Mouse (Mus musculus) urinary bladder, postnatal 14 days (tissue): ENCODE results near the gene Col9a1.

ENCODE experiments used
- DNase-seq: peaks from one replicate; pipeline ENCODE4 v3.0.0; 2021; ENCODE audit warnings: low spot score

Col9a1 gene

DNA sequence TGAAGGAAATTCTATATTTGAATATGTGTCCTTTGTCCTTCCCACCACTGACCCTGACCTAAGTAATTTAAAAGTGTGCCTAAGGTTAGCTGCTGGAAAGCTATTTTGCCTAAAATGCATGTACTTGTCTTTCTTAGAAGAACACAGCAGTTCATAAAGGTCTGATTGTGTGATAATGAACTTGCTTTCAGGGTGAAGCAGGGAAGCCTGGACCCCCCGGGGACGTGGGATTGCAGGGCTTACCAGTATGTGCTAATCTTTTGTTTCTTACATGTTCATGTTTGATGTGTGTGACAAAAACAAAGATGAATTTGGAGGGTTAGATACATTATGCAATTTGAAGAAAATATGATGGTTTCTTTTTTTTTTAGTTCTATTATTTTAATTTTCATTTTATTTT lies 44.8 kb downstream of the Col9a1 start:
- DNase-seq: no peak

DNA sequence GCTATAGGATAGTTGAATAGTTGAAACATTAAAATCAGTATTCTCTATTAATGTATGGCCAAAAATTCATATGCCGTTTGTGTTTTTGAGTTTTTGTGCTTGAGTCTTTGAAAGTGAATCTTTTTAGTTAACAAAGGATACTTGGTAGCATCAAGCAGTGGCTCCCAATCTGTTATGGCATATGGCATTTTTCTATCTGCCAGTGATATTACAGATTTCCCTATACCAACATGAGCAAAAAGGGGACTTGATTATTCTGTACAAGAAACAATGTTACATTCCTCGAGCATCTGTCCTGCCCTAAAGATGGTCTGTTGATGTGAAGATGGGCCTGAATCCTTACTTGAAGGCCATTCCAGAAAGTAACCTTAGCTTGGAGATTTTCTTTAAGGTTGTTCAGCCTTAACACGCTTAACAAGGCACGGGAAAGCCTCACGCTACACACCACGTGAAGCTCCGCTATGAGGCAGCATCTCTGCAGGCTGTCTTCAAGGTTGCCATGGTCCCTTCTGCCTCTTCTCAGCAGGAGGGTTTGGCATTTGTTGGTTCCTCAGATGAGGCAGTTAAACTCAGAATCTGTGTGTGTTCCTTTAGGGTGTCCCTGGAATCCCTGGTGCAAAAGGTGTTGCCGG lies 45.7 kb downstream of the Col9a1 start:
- DNase-seq: no peak

GRCm38 (mm10) chr1:24225825-24226526 lies 48.6 kb downstream of the Col9a1 start:
- no peak for DNase-seq

DNA sequence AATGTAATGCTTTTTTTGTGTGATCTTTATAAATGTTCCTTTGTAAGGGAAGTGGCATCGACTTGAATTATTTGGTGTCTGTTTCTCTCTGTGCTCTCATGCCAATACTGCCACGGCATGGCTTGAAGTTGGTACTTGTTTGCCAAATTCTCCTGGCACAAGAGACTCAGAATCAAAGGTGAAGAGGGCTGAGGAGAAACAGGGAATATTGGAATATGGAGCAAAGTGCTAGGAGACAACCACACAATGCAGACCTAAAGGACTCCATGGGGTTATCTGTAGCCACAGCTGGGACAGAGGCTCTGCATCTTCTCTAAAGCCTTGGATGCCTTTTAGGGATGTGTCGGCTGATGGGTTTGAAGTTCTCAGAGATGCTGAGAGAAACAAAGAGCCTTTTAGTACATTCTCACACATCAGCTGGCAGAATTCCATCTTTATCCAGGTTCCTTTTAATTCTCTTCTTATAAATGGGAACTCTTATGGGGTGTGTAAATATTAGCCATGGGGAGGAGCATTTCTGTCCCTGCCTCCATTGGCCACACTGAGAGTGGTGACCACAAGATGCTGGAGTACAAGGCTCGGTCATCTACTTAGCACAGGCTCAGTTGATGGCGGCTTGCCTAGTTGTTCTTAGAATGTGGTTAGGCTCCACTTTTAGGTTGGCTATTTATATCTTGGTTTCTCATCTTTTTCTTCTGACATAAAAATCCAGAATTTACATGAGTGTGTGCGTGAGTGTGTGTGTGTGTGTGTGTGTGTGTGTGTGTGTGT lies 49.7 kb downstream of the Col9a1 start:
- no peak for DNase-seq

DNA sequence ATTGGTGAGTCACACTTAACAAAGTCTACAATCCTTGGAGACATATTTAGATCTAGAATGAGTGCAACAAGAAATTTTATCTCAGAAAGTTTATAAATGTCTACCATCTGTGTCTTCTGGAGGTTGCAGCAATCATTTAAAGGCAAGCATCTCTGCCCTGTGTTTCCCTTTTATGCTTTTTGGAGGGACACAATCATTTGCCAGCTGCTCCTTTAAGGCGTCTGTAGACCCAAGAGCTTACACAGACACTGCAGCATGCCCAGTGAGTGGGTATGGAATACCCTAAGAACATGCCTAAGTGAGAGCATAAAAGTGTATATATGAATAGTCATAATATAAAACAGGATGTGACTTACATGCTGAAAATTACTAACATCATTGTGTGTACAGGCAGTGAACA lies 52.1 kb downstream of the Col9a1 start:
- DNase-seq: no peak

DNA sequence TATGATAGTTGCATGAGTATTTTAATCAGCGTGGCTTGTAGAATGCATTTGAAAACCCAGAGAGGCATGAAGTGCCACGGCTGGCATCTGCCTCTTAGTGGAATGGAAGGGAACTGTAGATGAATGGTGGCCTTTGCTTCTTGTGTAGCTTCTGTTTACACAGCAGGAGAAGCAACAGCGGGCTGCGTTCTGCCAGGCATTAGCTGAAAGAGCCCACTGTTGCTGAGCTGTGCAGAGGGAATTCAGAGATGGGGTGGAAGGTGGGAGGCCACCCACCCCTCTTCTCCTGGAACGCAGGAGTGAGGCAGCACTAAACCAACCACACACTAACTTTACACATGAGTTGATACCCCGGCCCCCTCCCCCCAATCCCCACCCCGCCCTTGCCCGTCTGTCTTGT lies 53.0 kb downstream of the Col9a1 start:
- no peak for DNase-seq

GRCm38 (mm10) chr1:24231504-24232270 lies 54.3 kb downstream of the Col9a1 start:
- no peak for DNase-seq

DNA sequence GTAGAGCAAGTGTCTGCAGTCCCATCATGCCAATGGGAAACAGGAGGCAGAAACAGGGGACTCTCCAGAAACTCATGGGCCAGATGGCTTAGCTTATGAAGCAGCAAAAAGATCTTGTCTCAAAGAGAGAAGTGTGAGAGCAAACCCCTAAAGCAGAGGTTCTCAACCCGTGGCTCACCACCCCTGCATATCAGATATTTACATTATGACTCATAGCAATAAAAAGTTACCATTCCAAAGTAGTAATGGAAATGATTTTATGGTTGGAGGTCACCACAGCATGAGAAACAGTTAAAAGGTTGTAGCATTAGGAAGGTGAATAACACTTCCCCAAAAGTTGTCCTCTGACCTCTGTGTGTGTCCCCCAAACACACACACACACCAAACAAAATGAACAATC lies 58.9 kb downstream of the Col9a1 start:
- DNase-seq: no peak

GRCm38 (mm10) chr1:24240039-24240691 lies 62.8 kb downstream of the Col9a1 start:
- no peak for DNase-seq

DNA sequence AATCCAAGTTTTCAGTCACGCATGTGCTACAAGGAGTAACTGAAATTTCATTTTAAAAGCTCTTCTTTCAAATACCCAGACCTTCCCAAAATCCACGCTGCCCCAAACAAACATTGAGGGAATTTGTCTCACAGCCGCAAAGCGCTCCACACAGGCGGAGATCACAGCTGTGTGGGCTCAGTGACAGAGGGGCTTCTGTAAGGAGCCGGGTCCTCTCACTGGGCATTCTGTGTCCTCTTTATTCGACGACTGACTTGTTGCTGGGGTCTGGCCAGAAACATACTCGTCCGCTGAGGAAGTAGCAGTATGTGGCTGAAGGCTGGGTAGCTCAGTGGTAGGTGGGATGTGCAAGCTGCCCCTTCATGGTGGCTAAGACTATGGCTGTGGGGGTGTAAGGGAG lies 67.5 kb downstream of the Col9a1 start:
- no peak for DNase-seq

GRCm38 (mm10) chr1:24245700-24246375 lies 68.4 kb downstream of the Col9a1 start:
- no peak for DNase-seq

DNA sequence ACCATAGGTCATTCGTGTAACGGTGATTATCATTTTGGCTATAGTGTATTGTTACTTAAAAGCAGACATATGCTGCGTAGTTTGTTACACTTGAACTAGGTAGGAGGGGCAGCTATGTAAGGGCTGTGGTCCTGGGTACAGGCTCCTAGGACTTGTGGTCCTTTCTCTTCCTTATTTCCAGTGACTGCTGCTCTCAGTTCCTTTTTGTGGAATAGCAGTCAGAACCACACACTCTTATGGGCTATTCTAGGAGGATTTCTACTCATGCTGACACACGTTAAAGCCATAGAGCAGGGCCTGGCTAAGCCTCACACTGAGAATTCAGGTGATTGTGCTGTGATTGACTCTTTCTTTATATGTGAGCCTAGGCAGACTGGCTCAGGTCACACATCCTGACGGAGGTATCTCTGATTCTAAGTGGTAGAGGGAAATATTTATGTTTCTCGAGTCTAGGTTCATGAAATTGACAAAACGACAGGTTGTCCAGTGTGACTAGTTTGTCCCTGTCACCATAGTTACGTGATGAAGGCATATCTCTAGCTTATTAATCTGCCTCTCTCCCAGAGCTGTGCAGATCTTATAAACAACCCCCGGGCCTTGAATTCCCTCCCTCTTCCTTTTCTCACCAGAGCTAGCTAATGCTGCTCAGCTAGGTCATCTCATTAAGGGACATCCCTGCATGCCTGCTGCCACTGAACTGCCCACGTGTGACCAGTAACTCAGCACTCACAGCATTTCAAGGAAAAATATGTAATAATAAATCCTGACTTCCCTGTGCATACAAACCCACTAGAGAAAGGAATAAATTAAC lies 71.1 kb downstream of the Col9a1 start:
- DNase-seq: no peak

GRCm38 (mm10) chr1:24249105-24249664 lies 71.8 kb downstream of the Col9a1 start:
- peak; percentile 9 for DNase-seq

- no peak for DNase-seq
Observed at GRCm38 (mm10) chr1:24257961-24258360, 80.6 kb downstream of the Col9a1 start.

DNA sequence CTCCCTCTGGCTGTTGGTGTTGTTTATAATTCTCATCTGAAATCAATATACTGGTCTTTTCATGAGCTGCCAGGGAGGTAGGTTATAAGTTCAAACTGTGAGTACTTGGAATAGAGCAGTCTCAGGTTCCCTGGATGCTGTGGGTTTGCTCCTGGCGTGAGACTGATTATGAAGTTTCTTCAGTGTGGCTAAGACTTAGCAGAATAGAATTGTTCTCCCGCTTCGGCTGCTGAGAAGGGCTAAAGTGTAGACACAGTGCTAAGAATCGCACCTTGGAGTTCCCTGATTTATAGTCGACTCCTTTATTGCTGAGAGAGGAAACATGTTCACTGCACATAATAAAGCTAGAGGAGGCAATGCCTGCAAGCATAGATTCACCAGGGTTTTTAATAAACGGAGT lies 82.0 kb downstream of the Col9a1 start:
- no peak for DNase-seq

DNA sequence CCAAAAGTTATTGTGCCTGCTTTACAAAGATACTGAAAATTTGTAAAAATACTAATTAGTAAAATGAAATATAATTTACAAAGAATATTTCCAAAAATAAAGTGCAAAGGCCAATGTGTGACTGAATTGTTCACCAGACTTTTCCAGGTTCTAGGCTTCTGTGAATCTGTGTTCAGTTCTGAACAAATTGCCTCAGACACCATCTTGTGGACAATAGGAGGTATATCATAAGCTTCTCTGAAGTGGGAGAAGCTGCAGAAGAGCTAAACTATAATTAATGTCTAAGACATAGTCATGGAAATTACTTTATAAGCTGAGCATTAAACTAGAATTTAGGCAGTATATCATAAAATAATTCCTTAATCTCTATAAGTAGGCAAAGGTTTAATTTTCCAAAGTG lies 83.8 kb downstream of the Col9a1 start:
- DNase-seq: no peak

- DNase-seq: no peak
Observed at GRCm38 (mm10) chr1:24267022-24267421, 89.6 kb downstream of the Col9a1 start.

DNA sequence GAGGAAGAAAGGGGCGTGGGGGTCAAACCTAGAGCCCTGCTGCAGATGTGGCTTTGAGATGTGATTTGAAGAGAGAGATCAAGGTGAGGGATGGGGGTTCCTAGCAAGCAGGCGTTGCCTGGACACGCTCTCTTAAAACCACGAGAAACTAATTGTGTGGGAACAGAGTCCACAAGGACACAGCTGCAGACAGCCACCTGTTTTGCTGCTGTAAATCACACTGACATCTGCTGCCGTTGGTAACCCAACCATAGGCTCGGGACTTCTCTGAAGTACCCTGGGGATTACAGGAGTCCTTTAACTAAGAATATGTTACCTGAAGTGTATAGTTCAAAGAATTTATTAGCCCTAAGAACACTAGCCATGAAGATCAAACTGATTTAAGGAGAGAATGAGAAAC lies 109.0 kb downstream of the Col9a1 start:
- DNase-seq: no peak

GRCm38 (mm10) chr1:24292515-24292914 lies 115.1 kb downstream of the Col9a1 start:
- DNase-seq: no peak
